Mouse (Mus musculus): ENCODE data around the gene Hic1.

DNA sequence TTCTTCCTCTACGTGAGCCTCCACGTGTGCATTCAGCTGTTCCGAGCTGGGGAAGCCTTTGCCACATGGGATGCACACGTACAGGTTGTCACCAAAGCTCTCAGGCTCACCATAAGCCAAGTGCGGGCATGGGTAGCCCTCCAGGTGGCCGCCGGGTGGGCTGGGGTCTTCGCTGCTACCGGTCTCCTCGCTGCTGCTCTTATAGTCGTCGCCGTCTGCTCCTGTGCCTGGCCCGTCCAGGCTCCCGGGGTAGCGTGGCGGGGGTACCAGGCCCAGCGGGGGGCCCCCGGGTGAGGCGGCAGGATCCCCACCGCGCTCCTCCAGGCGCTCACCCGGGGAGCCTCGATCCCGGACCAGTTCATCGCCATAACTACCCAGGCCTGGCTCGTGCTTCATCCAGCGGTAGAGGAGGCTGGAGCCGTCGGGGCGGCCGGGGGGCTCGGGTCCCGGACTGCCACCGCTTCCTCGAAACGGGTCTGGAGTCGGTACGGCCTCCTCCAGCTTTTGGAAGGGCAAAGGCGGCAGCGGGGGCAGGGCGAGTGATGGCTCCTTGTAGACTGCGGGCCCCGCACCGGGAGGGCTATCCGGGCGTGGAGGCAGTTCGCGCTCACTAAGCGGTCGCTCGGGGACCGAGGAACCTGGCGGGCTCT, 3.0 kb downstream of the Hic1 start:
- TF ChIP-seq POLR2A (IDR thresholded peaks at IDR 0.05; ENCODE audit: insufficient read depth, low read depth, low read length) (no peak), CTCF (IDR thresholded peaks at IDR 0.05; ENCODE audit: insufficient read depth, low read depth, low read length) (no peak)

Measured in olfactory bulb, adult 2 months (tissue).